Mouse (Mus musculus): ENCODE measurements at regions not wholly inside any gene's neighbourhood (a gene's known extent, or its start where the extent isn't known, plus 50 kb on each side); places are given as distances from the start of the nearest gene placed in this dataset.

- DNase-seq: no peak
Measured at GRCm38 (mm10) chr10:6647576-6647975, 110.7 kb upstream of the Oprm1 start.

DNA sequence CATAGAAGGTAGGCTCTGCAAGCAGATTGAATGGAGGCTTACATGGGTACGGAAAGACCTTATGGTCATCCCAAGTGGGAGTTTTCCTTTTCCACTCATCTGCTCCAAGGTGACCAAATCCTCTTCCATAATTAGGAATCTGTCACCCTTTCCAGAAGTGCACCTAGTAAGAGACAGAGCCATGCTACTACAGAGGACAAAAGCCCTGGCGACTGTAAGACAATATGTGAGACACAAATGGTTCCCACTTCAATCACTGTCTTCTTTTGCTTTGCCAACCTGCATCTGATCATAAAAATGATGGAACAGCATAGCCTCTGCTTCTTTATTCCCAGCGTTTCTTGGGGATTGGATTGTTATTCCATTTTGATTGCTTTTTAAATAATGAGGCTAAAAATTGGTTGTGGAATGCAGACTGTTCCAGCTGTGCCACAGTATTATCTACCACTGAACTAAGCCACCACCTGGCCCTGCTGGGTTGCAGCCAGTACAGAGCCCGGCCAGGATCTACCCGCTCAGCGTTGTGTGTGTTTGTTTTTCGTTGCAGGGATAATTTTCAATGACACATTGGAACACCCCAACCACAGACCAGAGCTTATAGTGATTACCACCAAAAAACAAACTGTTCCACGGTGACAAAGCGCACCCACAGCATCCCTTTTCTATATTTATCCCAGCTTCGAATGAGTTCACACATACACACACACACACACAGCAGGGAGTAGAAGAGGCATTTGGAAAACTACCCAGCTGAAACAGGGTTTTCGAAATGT, 72.8 kb upstream of the Oprm1 start:
- no peak for DNase-seq

GRCm38 (mm10) chr10:6686081-6686474, 72.2 kb upstream of the Oprm1 start:
- no peak for DNase-seq

All from kidney, postnatal 36 days (tissue).